Mouse (Mus musculus): ENCODE data around the gene Atxn2.

DNA sequence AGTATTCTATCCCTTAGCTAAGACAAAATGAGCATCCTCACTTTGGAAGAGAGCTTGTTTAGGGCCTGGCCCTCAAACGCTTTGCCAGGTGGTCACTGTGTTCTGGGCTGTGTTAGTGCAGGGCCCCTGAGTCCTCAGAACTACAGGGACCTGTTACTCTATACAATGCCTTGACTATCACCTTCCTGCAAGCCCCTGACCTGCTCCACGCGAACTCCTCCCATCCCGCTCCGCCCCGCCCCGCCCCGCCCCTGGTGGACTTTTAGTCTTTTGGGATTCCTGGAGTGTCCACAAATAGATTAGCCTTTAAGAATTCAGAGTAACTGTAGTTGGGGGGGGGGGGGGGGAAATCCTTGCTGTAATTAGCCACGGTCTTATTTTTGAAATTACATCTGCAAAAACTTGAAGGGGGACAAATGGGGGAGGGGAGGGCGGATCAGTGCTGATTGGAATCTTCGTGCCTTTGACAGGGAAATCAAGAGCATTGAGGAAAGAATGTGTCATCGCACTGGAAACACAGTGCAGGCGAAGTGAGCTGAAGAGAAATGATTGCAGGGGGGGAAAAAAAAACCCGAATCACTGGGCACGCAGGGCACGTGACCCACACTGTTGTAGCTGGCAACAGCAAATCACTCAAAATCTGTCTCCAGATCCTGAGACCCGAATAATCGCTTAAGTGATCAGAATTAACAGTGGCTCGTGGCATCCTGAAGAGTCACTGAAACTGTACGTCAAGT, 6.5 kb upstream of the Atxn2 start:
- TF ChIP-seq CTCF (IDR thresholded peaks at IDR 0.05; ENCODE audit: extremely low read depth, insufficient read depth, insufficient read length, insufficient replicate concordance): no peak
- TF ChIP-seq POLR2A (IDR thresholded peaks at IDR 0.05; ENCODE audit: low read depth, low read length): no peak
